In the genomic region with DNA sequence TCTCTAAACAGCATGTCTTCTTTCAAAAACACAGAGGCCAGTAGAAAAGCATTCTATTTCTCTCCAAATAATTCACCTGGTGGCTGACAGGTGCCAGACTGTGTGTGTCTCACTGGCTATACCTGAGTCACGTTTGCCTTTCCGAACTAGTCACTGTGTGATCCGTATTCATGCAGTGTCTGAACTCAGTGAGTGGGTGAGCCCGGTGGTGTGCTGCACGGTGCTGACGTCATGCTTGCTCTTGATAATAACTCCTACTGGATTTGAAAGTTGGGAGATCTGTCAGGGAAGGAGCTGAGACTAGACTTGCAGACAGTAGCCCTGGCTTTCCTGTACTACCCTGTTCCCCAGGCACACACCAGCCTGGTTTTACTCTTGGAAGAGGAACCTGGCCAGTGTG, we compare ENCODE assay signal across 12 mouse cellular contexts.
"Had no signal": no experiment of that assay in that cellular context is flagged by ENCODE, and none has a peak within 500 bp of the region (broad histone marks: within the 10 kb centered on the region; RNA-seq: fewer than 3 reads in every experiment).

No protein-coding gene starts in this region.

- ATAC-seq: forebrain, embryonic 16.5 days; hindbrain, postnatal 0 days; intestine, embryonic 16.5 days had no signal

- DNase-seq: gastrocnemius, adult 2 months; gastrocnemius, postnatal 10 days; gastrocnemius, postnatal 25 days; heart, adult 2 months; heart, postnatal 4 days; kidney, adult 11 months; kidney, adult 9 months; layer of hippocampus, adult 9-11 months; layer of hippocampus, postnatal 36 days had no signal
